Mouse (Mus musculus) limb, embryonic 13.5 days (tissue): ENCODE results near the gene Cstb. TPM values are rescaled to one million over a fixed set of nuclear protein-coding genes. Genes with fewer than 3 reads are reported as not detected.

ENCODE experiments used
- ATAC-seq: fragments of 200-750 bp; cut with Nextera tagmentation; 2 replicates; pipeline ENCODE4 v1.8.0; 2017; ENCODE audit warnings: low read depth, moderate number of reproducible peaks, moderate TSS enrichment; ENCODE audit not compliant: low FRiP score
- H3K27ac ChIP-seq: fragments of 300-500 bp; sonication (generic); 2 replicates; pipeline ENCODE4 v1.5.1; 2015; ENCODE audit warnings: inconsistent platforms, mild to moderate bottlenecking, moderate library complexity
- H3K27me3 ChIP-seq: fragments of 300-500 bp; sonication (generic); 2 replicates; pipeline ENCODE4 v1.6.1; 2015; ENCODE audit warnings: mild to moderate bottlenecking, inconsistent platforms
- H3K36me3 ChIP-seq: fragments of 300-500 bp; sonication (generic); 2 replicates; pipeline ENCODE4 v1.6.1; 2015; ENCODE audit warnings: inconsistent platforms, mild to moderate bottlenecking, moderate library complexity
- H3K4me1 ChIP-seq: fragments of 300-500 bp; sonication (generic); 2 replicates; pipeline ENCODE4 v1.6.1; 2015; ENCODE audit warnings: inconsistent platforms
- H3K4me2 ChIP-seq: fragments of 300-500 bp; sonication (generic); replicated peaks from 2 replicates; pipeline ENCODE4 v1.6.1; 2015; ENCODE audit warnings: inconsistent platforms, mild to moderate bottlenecking, moderate library complexity
- H3K4me3 ChIP-seq: fragments of 300-500 bp; sonication (generic); 2 replicates; pipeline ENCODE4 v1.5.1; 2015; ENCODE audit warnings: moderate library complexity, mild to moderate bottlenecking, inconsistent platforms
- H3K9ac ChIP-seq: fragments of 300-500 bp; sonication (generic); 2 replicates; pipeline ENCODE4 v1.6.1; 2015; ENCODE audit warnings: mild to moderate bottlenecking, inconsistent platforms
- H3K9me3 ChIP-seq: fragments of 300-500 bp; sonication (generic); 2 replicates; pipeline ENCODE4 v1.6.1; 2016; ENCODE audit warnings: inconsistent platforms
- WGBS: fragments of 180-500 bp; shearing (Covaris S2); methylation state at CpG from one replicate; pipeline ENCODE4 v1.1.7; 2015; 5-methylcytosine and 5-hydroxymethylcytosine counted together
- polyA plus RNA-seq: library from polyadenylated mRNA; unstranded; fragments of >200 nt; fragmentation: Nextera tagmentation; extraction: Ambion mirVana; gene quantifications from 2 replicates; pipeline ENCODE4 v1.2.1, GENCODE M21; 2015

Cstb gene
- polyA plus RNA-seq, 1 experiment from 2014 or later: 202 TPM

GRCm38 (mm10) chr10:78422614-78423013 is 2.9 kb upstream of the Cstb start:
- H3K9ac ChIP-seq: no peak overlapping the region
- peaks cover 10% of the 10 kb centered on the region for H3K4me1 ChIP-seq
- no peak overlapping the region for H3K4me2 ChIP-seq
- 90% methylated on average over 3 of the region's 3 CpGs for WGBS
- no peak overlapping the region for H3K27ac ChIP-seq
- H3K36me3 ChIP-seq: peaks cover 7% of the 10 kb centered on the region
- no peak for ATAC-seq
- no peak overlapping the region for H3K4me3 ChIP-seq
- H3K27me3 ChIP-seq: no peaks in the 10 kb centered on the region
- no peaks in the 10 kb centered on the region for H3K9me3 ChIP-seq

- peak overlapping the region; percentile 73 for H3K4me2 ChIP-seq
- peak overlapping the region; percentile 70 for H3K27ac ChIP-seq
- H3K9ac ChIP-seq: peak overlapping the region; percentile 92
- peaks cover 25% of the 10 kb centered on the region for H3K36me3 ChIP-seq
- peak overlapping the region; percentile 82 for H3K4me3 ChIP-seq
- WGBS: 42% methylated on average over 6 of the region's 6 CpGs
- peak; percentile 2; the same call in 1 of the 2 replicates for ATAC-seq
- no peaks in the 10 kb centered on the region for H3K27me3 ChIP-seq
- H3K9me3 ChIP-seq: no peaks in the 10 kb centered on the region
- peaks cover 10% of the 10 kb centered on the region for H3K4me1 ChIP-seq
Measured at GRCm38 (mm10) chr10:78426117-78426735, 757 bp downstream of the Cstb start.

GRCm38 (mm10) chr10:78428070-78428469 is 2.6 kb downstream of the Cstb start:
- Histone ChIP-seq H3K9me3 (no peaks in the 10 kb centered on the region), H3K27me3 (no peaks in the 10 kb centered on the region), H3K36me3 (peaks cover 25% of the 10 kb centered on the region), H3K9ac (no peak overlapping the region), H3K4me3 (no peak overlapping the region), H3K4me1 (peaks cover 10% of the 10 kb centered on the region), H3K27ac (no peak overlapping the region), H3K4me2 (no peak overlapping the region)
- 92% methylated on average over 11 of the region's 11 CpGs for WGBS
- ATAC-seq: no peak

GRCm38 (mm10) chr10:78429180-78429579 is 3.7 kb downstream of the Cstb start:
- WGBS: 94% methylated on average over 5 of the region's 5 CpGs

GRCm38 (mm10) chr10:78429776-78430175 is 4.3 kb downstream of the Cstb start:
- no peak for ATAC-seq
- H3K4me2 ChIP-seq: no peak overlapping the region
- WGBS: 92% methylated on average over 2 of the region's 2 CpGs
- H3K9me3 ChIP-seq: no peaks in the 10 kb centered on the region
- H3K4me1 ChIP-seq: peaks cover 10% of the 10 kb centered on the region
- H3K27me3 ChIP-seq: no peaks in the 10 kb centered on the region
- no peak overlapping the region for H3K9ac ChIP-seq
- peaks cover 25% of the 10 kb centered on the region for H3K36me3 ChIP-seq
- H3K27ac ChIP-seq: no peak overlapping the region
- H3K4me3 ChIP-seq: no peak overlapping the region

More at GRCm38 (mm10) chr10:78429180-78429579, 3.7 kb downstream of the Cstb start:
- ATAC-seq: no peak
- Histone ChIP-seq H3K9me3 (no peaks in the 10 kb centered on the region), H3K4me3 (no peak overlapping the region), H3K27ac (no peak overlapping the region), H3K4me1 (peaks cover 10% of the 10 kb centered on the region), H3K4me2 (no peak overlapping the region), H3K9ac (no peak overlapping the region), H3K36me3 (peaks cover 25% of the 10 kb centered on the region), H3K27me3 (no peaks in the 10 kb centered on the region)

- no peaks in the 10 kb centered on the region for H3K9me3 ChIP-seq
- no peak for ATAC-seq
- no peak overlapping the region for H3K4me2 ChIP-seq
- H3K36me3 ChIP-seq: peaks cover 15% of the 10 kb centered on the region
- H3K4me1 ChIP-seq: no peaks in the 10 kb centered on the region
- H3K4me3 ChIP-seq: no peak overlapping the region
- no peaks in the 10 kb centered on the region for H3K27me3 ChIP-seq
- no peak overlapping the region for H3K27ac ChIP-seq
- 68% methylated on average over 3 of the region's 3 CpGs for WGBS
- H3K9ac ChIP-seq: no peak overlapping the region
Measured at GRCm38 (mm10) chr10:78432853-78433252, 7.4 kb downstream of the Cstb start.

GRCm38 (mm10) chr10:78438094-78438493 is 12.6 kb downstream of the Cstb start:
- no peaks in the 10 kb centered on the region for H3K4me1 ChIP-seq
- no peaks in the 10 kb centered on the region for H3K9me3 ChIP-seq
- H3K27ac ChIP-seq: no peak overlapping the region
- no peak overlapping the region for H3K4me2 ChIP-seq
- no peaks in the 10 kb centered on the region for H3K27me3 ChIP-seq
- WGBS: 9% methylated on average over 5 of the region's 5 CpGs
- peaks cover 30% of the 10 kb centered on the region for H3K36me3 ChIP-seq
- no peak overlapping the region for H3K9ac ChIP-seq
- no peak overlapping the region for H3K4me3 ChIP-seq
- ATAC-seq: no peak; the same call in 1 of the 2 replicates

GRCm38 (mm10) chr10:78439550-78439949 is 14.1 kb downstream of the Cstb start:
- Histone ChIP-seq H3K9me3 (no peaks in the 10 kb centered on the region), H3K4me3 (no peak overlapping the region), H3K4me1 (no peaks in the 10 kb centered on the region), H3K9ac (no peak overlapping the region), H3K27ac (no peak overlapping the region), H3K27me3 (no peaks in the 10 kb centered on the region), H3K36me3 (peaks cover 42% of the 10 kb centered on the region), H3K4me2 (no peak overlapping the region)
- no peak for ATAC-seq
- 63% methylated on average over 5 of the region's 5 CpGs for WGBS

GRCm38 (mm10) chr10:78439990-78440389 is 14.5 kb downstream of the Cstb start:
- no peak overlapping the region for H3K4me3 ChIP-seq
- no peaks in the 10 kb centered on the region for H3K4me1 ChIP-seq
- peaks cover 47% of the 10 kb centered on the region for H3K36me3 ChIP-seq
- ATAC-seq: no peak
- WGBS: 87% methylated on average over 7 of the region's 7 CpGs
- H3K27me3 ChIP-seq: no peaks in the 10 kb centered on the region
- H3K9ac ChIP-seq: no peak overlapping the region
- H3K9me3 ChIP-seq: no peaks in the 10 kb centered on the region
- no peak overlapping the region for H3K27ac ChIP-seq
- H3K4me2 ChIP-seq: no peak overlapping the region

- no peak for ATAC-seq
- Histone ChIP-seq H3K27me3 (no peaks in the 10 kb centered on the region), H3K27ac (no peak overlapping the region), H3K9me3 (no peaks in the 10 kb centered on the region), H3K4me3 (no peak overlapping the region), H3K36me3 (peaks cover 55% of the 10 kb centered on the region), H3K4me1 (no peaks in the 10 kb centered on the region), H3K4me2 (no peak overlapping the region), H3K9ac (no peak overlapping the region)
- 68% methylated on average over 9 of the region's 9 CpGs for WGBS
Measured at GRCm38 (mm10) chr10:78440812-78441211, 15.3 kb downstream of the Cstb start.

- Histone ChIP-seq H3K27ac (no peak overlapping the region), H3K27me3 (no peaks in the 10 kb centered on the region), H3K9ac (no peak overlapping the region), H3K4me2 (no peak overlapping the region), H3K4me1 (no peaks in the 10 kb centered on the region), H3K9me3 (no peaks in the 10 kb centered on the region), H3K4me3 (no peak overlapping the region), H3K36me3 (peaks cover 61% of the 10 kb centered on the region)
- 77% methylated on average over 5 of the region's 5 CpGs for WGBS
- ATAC-seq: no peak
Measured at GRCm38 (mm10) chr10:78441606-78442005, 16.1 kb downstream of the Cstb start.

GRCm38 (mm10) chr10:78442292-78442691 is 16.8 kb downstream of the Cstb start:
- peaks cover 68% of the 10 kb centered on the region for H3K36me3 ChIP-seq
- no peak overlapping the region for H3K4me3 ChIP-seq
- 89% methylated on average over 3 of the region's 3 CpGs for WGBS
- 0 out of 2 replicates have a peak overlapping the region, but pooled peaks have one; percentile 4 for H3K9ac ChIP-seq
- no peak for ATAC-seq
- H3K4me2 ChIP-seq: no peak overlapping the region
- no peaks in the 10 kb centered on the region for H3K9me3 ChIP-seq
- no peaks in the 10 kb centered on the region for H3K27me3 ChIP-seq
- H3K27ac ChIP-seq: no peak overlapping the region
- no peaks in the 10 kb centered on the region for H3K4me1 ChIP-seq

GRCm38 (mm10) chr10:78446195-78446594 is 20.7 kb downstream of the Cstb start:
- Histone ChIP-seq H3K4me1 (no peaks in the 10 kb centered on the region), H3K27ac (no peak overlapping the region), H3K4me3 (no peak overlapping the region), H3K9me3 (no peaks in the 10 kb centered on the region), H3K4me2 (no peak overlapping the region), H3K9ac (no peak overlapping the region), H3K36me3 (peaks cover 89% of the 10 kb centered on the region), H3K27me3 (no peaks in the 10 kb centered on the region)
- ATAC-seq: no peak
- 92% methylated on average over 3 of the region's 3 CpGs for WGBS
